Mouse (Mus musculus): ENCODE data around the gene Ergic1.

GRCm38 (mm10) chr17:26611918-26612317 lies 50.6 kb downstream of the Ergic1 start:
- TF ChIP-seq CTCF (IDR thresholded peaks at IDR 0.05; ENCODE audit: borderline replicate concordance, control insufficient read depth, extremely low read depth, insufficient read depth, low read length, poor library complexity) = no peak
- no peak for TF ChIP-seq POLR2A (IDR thresholded peaks at IDR 0.05; ENCODE audit: control insufficient read depth, extremely low read depth, insufficient read depth, low read length, poor library complexity)

All from thymus, adult 2 months (tissue).